Mouse (Mus musculus) intestine, embryonic 14.5 days (tissue): ENCODE data around the gene Gramd1b. TPM values are rescaled to one million over a fixed set of nuclear protein-coding genes. Genes with fewer than 3 reads are reported as not detected.

Experiments used
- ATAC-seq: fragments of 200-750 bp; cut with Nextera tagmentation; replicated peaks from 2 replicates; pipeline ENCODE4 v1.8.0; 2017; ENCODE audit warnings: low read depth, moderate number of reproducible peaks, moderate TSS enrichment, moderate library complexity; ENCODE audit not compliant: low FRiP score, low TSS enrichment
- DNase-seq: peaks from one replicate; pipeline ENCODE4 v3.0.0-alpha.2; 2018; ENCODE audit warnings: low spot score
- H3K27ac ChIP-seq: fragments of 300-500 bp; sonication (generic); 2 replicates; pipeline ENCODE4 v1.5.1; 2014; ENCODE audit warnings: low read depth, mild to moderate bottlenecking, control low read depth
- H3K27me3 ChIP-seq: fragments of 300-500 bp; sonication (generic); replicated peaks from 2 replicates; pipeline ENCODE4 v1.6.1; 2014; ENCODE audit warnings: low read length, control low read depth; ENCODE audit not compliant: control insufficient read depth, insufficient read depth
- H3K36me3 ChIP-seq: fragments of 300-500 bp; sonication (generic); 2 replicates; pipeline ENCODE4 v1.6.1; 2014; ENCODE audit warnings: low read length, control low read depth; ENCODE audit not compliant: control insufficient read depth, insufficient read depth
- H3K4me1 ChIP-seq: fragments of 300-500 bp; sonication (generic); replicated peaks from 2 replicates; pipeline ENCODE4 v1.6.1; 2014; ENCODE audit warnings: low read length, control low read depth, mixed read lengths; ENCODE audit not compliant: control insufficient read depth, insufficient read depth
- H3K4me2 ChIP-seq: fragments of 300-500 bp; sonication (generic); 2 replicates; pipeline ENCODE4 v1.6.1; 2014; ENCODE audit warnings: low read length
- H3K4me3 ChIP-seq: fragments of 300-500 bp; sonication (generic); 2 replicates; pipeline ENCODE4 v1.5.1; 2014; ENCODE audit warnings: low read depth, low read length, control low read depth, mixed read lengths
- H3K9ac ChIP-seq: fragments of 300-500 bp; sonication (generic); 2 replicates; pipeline ENCODE4 v1.6.1; 2014; ENCODE audit warnings: mild to moderate bottlenecking, low read length
- H3K9me3 ChIP-seq: fragments of 300-500 bp; sonication (generic); 2 replicates; pipeline ENCODE4 v1.6.1; 2016; ENCODE audit warnings: low read length, control low read depth; ENCODE audit not compliant: control insufficient read depth
- WGBS: fragments of 180-500 bp; shearing (Covaris S2); extraction: QIAGEN DNeasy Blood & Tissue Kit; methylation state at CpG from one replicate; pipeline ENCODE4 v1.1.7; 2014; 5-methylcytosine and 5-hydroxymethylcytosine counted together
- polyA plus RNA-seq: library from polyadenylated mRNA; unstranded; fragments of >200 nt; fragmentation: Nextera tagmentation; extraction: Ambion mirVana; gene quantifications from 2 replicates; pipeline ENCODE4 v1.2.1, GENCODE M21; 2014

The Gramd1b gene
- polyA plus RNA-seq, 1 experiment from 2014 or later = 3.5 TPM

GRCm38 (mm10) chr9:40345493-40346231 lies 185.5 kb downstream of the Gramd1b start:
- H3K27me3 ChIP-seq = no peaks in the 10 kb centered on the region
- no peaks in the 10 kb centered on the region for H3K36me3 ChIP-seq
- peak overlapping the region; percentile 65 for H3K4me2 ChIP-seq
- H3K9me3 ChIP-seq = no peaks in the 10 kb centered on the region
- H3K4me1 ChIP-seq = peaks cover 6% of the 10 kb centered on the region
- ATAC-seq = peak; percentile 52; the same call in 1 of the 2 replicates
- H3K9ac ChIP-seq = no peak overlapping the region
- no peak overlapping the region for H3K27ac ChIP-seq
- 32% methylated on average over 12 of the region's 13 CpGs for WGBS
- peak; percentile 54 for DNase-seq
- peak overlapping the region; percentile 21 for H3K4me3 ChIP-seq

GRCm38 (mm10) chr9:40344801-40345492 lies 186.2 kb downstream of the Gramd1b start:
- WGBS = 55% methylated on average over 10 of the region's 10 CpGs
- Histone ChIP-seq H3K4me3 (no peak overlapping the region), H3K9ac (no peak overlapping the region), H3K4me1 (peaks cover 6% of the 10 kb centered on the region), H3K36me3 (no peaks in the 10 kb centered on the region), H3K9me3 (no peaks in the 10 kb centered on the region), H3K27me3 (no peaks in the 10 kb centered on the region), H3K4me2 (peak overlapping the region; percentile 65; the same call in 1 of the 2 replicates), H3K27ac (no peak overlapping the region)
- no peak for DNase-seq
- no peak for ATAC-seq

- ATAC-seq (no peak), DNase-seq (no peak)
- 89% methylated on average over 7 of the region's 7 CpGs for WGBS
- peaks cover 6% of the 10 kb centered on the region for H3K4me1 ChIP-seq
- H3K36me3 ChIP-seq = no peaks in the 10 kb centered on the region
- H3K4me3 ChIP-seq = no peak overlapping the region
- H3K9me3 ChIP-seq = no peaks in the 10 kb centered on the region
- no peak overlapping the region for H3K9ac ChIP-seq
- no peaks in the 10 kb centered on the region for H3K27me3 ChIP-seq
- no peak overlapping the region for H3K4me2 ChIP-seq
- no peak overlapping the region for H3K27ac ChIP-seq
These were observed 187.4 kb downstream of the Gramd1b start for GRCm38 (mm10) chr9:40343828-40344227.

GRCm38 (mm10) chr9:40343053-40343652 lies 188.0 kb downstream of the Gramd1b start:
- Histone ChIP-seq H3K36me3 (no peaks in the 10 kb centered on the region), H3K4me2 (no peak overlapping the region), H3K4me1 (peaks cover 6% of the 10 kb centered on the region), H3K9me3 (no peaks in the 10 kb centered on the region), H3K4me3 (no peak overlapping the region), H3K27me3 (no peaks in the 10 kb centered on the region), H3K9ac (no peak overlapping the region), H3K27ac (no peak overlapping the region)
- DNase-seq (no peak), ATAC-seq (no peak)
- 92% methylated on average over 9 of the region's 9 CpGs for WGBS

- no peaks in the 10 kb centered on the region for H3K9me3 ChIP-seq
- H3K4me2 ChIP-seq = no peak overlapping the region
- no peak overlapping the region for H3K9ac ChIP-seq
- WGBS = 83% methylated on average over 7 of the region's 7 CpGs
- ATAC-seq (no peak), DNase-seq (no peak)
- H3K4me1 ChIP-seq = peaks cover 6% of the 10 kb centered on the region
- no peaks in the 10 kb centered on the region for H3K27me3 ChIP-seq
- H3K36me3 ChIP-seq = no peaks in the 10 kb centered on the region
- H3K27ac ChIP-seq = no peak overlapping the region
- H3K4me3 ChIP-seq = no peak overlapping the region
These were observed 189.1 kb downstream of the Gramd1b start for GRCm38 (mm10) chr9:40342101-40342500.

- H3K9me3 ChIP-seq = no peaks in the 10 kb centered on the region
- no peak overlapping the region for H3K27ac ChIP-seq
- H3K4me3 ChIP-seq = no peak overlapping the region
- 53% methylated on average over 9 of the region's 9 CpGs for WGBS
- no peak overlapping the region for H3K9ac ChIP-seq
- H3K27me3 ChIP-seq = no peaks in the 10 kb centered on the region
- ATAC-seq (no peak), DNase-seq (no peak)
- H3K36me3 ChIP-seq = no peaks in the 10 kb centered on the region
- no peak overlapping the region for H3K4me2 ChIP-seq
- H3K4me1 ChIP-seq = no peaks in the 10 kb centered on the region
These were observed 191.6 kb downstream of the Gramd1b start for GRCm38 (mm10) chr9:40339578-40339977.

GRCm38 (mm10) chr9:40337131-40337820 lies 193.9 kb downstream of the Gramd1b start:
- ATAC-seq = no peak

GRCm38 (mm10) chr9:40336701-40337100 lies 194.5 kb downstream of the Gramd1b start:
- 82% methylated on average over 5 of the region's 5 CpGs for WGBS
- Histone ChIP-seq H3K27ac (no peak overlapping the region), H3K9ac (no peak overlapping the region), H3K4me2 (no peak overlapping the region), H3K9me3 (no peaks in the 10 kb centered on the region), H3K4me3 (no peak overlapping the region), H3K36me3 (no peaks in the 10 kb centered on the region), H3K4me1 (no peaks in the 10 kb centered on the region), H3K27me3 (no peaks in the 10 kb centered on the region)
- DNase-seq = no peak
- ATAC-seq = no peak

More at GRCm38 (mm10) chr9:40337131-40337820, 193.9 kb downstream of the Gramd1b start:
- Histone ChIP-seq H3K4me3 (no peak overlapping the region), H3K9me3 (no peaks in the 10 kb centered on the region), H3K4me2 (no peak overlapping the region), H3K9ac (no peak overlapping the region), H3K27me3 (no peaks in the 10 kb centered on the region), H3K27ac (no peak overlapping the region), H3K36me3 (no peaks in the 10 kb centered on the region), H3K4me1 (no peaks in the 10 kb centered on the region)
- WGBS = 82% methylated on average over 4 of the region's 4 CpGs
- DNase-seq = no peak
